Mouse (Mus musculus): Measurements from ENCODE around the gene Hnrnpl. TPM values are rescaled to one million over a fixed set of nuclear protein-coding genes. Genes with fewer than 3 reads are reported as not detected.

Hnrnpl gene
- polyA plus RNA-seq (2021; fragmentation: Nextera tagmentation), result 95.1 and 110 TPM in 2 replicates
- long read RNA-seq, experiment 1, partial matches to known transcripts, result 8 of 10 reads
- long read RNA-seq, experiment 1, other reads (novel, unspliced or antisense), result 2 of 10 reads
- long read RNA-seq, experiment 2, partial matches to known transcripts, result 13 of 18 reads
- long read RNA-seq, experiment 2, other reads (novel, unspliced or antisense), result 1 of 18 reads

GRCm38 (mm10) chr7:28808221-28808941, at the start of gene Hnrnpl:
Gene Hnrnpl (plus strand): TSS chr7:28808541.

GRCm38 (mm10) chr7:28766173-28766879, 42.0 kb upstream of the Hnrnpl start, which contains the start of gene Sirt2:
Gene Sirt2 (plus strand): TSS chr7:28766735.

GRCm38 (mm10) chr7:28767462-28767965, 40.8 kb upstream of the Hnrnpl start, which contains the start of gene Nfkbib:
Gene Nfkbib (minus strand): TSS chr7:28767512.

DNA sequence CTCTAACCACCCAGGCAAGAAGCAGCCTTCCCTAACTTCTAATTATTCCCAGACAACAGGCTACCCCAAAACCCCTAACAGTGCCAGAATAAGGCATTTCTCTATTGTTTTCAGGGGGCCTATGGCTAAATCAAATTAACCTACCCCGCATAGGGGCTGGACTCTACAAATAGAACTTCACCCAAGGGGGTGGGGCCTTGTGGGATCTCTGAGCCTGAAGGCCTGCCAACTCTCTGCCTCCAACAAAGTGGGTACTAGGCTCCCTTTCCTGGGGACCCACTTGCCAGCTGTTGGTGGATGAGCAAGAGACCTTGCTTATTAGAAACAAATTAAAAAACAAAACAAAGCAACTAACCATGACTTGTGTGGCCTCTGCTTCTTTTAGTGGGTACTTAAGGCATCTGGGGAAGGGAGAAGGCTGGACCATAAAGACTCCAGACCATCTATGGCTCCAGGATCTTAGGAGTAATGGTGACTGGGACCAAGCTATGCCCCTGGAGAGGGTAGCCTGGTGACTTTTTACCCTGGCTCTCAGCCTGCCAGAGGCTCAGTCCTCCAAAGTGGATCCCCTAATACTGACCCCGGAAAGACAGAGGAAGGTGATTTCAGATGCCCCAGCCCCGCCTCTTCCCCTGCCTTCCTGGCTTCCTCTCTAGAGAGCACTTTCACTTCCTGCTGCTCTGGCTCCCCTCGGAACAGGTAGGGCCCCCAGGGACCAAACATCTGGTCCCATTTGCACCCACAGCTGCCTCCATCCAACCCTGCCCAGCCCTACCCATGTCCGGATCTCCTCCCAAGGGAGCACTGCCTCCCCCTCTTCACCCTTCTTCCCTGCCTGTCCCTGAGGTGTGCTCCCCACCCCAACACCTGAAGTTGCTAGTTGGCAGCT, 19.8 kb upstream of the Hnrnpl start, which contains the start of gene Rinl:
Gene Rinl (plus strand): TSS at position 663 of the 889 bp plus-strand sequence.

DNA sequence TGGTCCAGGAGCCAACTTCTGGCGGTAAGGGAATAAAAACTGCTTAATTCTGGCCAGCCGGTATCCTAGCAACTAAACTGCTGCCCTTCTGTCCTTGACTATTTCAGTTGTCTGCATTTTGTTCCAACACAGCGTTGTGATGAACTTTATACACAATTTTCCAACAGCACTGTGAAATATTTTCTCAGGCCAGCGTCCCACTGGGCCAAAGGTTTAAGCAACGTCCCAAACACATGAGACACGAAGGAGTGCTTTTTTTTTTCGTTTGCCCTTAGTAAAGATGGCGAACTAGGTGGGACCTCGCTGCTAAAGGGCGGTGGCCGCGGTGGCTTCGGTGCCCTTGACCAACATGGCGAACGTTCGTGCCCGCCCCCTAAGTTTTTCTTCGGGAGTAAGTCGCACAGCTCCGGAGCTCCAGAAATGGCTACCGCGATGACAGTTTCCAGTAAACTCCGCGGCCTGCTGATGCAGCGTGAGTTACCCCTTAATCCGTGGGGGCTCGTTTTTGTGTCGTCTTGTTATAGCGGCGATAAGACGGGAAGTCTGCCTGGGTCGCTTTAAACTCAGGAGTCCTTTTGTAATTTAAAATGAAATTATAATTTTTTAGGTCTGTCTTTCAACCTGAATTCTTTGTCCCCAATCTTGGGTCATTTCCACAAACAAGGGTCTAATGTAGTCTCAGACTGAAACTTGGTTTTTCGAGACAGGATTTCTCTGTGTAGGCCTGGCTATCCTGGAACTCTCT, 16.8 kb downstream of the Hnrnpl start, which contains the start of gene Ech1:
Gene Ech1 (plus strand): TSS at position 277 of the 745 bp plus-strand sequence.

GRCm38 (mm10) chr7:28833723-28834347, 25.5 kb downstream of the Hnrnpl start, which contains the start of gene Lgals4:
Gene Lgals4 (plus strand): TSS chr7:28833854.

GRCm38 (mm10) chr7:28863540-28863939, 55.2 kb downstream of the Hnrnpl start, which contains the start of gene Lgals7:
Gene Lgals7 (plus strand): TSS chr7:28863853.

Other genes starting within 250 kb of the Hnrnpl start
- gene Samd4b, start 210.4 kb upstream of the Hnrnpl start, polyA plus RNA-seq (2021; fragmentation: Nextera tagmentation), result 7.5 and 9.2 TPM in 2 replicates
- 5.4 and 6.1 TPM in 2 replicates for gene Pak4, start 210.4 kb upstream of the Hnrnpl start, polyA plus RNA-seq (2021; fragmentation: Nextera tagmentation)
- 0.59 and 0.70 TPM in 2 replicates for gene Acp7, start 177.2 kb upstream of the Hnrnpl start, polyA plus RNA-seq (2021; fragmentation: Nextera tagmentation)
- 14.4 and 14.5 TPM in 2 replicates for gene Fbxo27, start 115.7 kb upstream of the Hnrnpl start, polyA plus RNA-seq (2021; fragmentation: Nextera tagmentation)
- gene Fbxo17, start 91.7 kb upstream of the Hnrnpl start, polyA plus RNA-seq (2021; fragmentation: Nextera tagmentation), result 2.5 and 4.3 TPM in 2 replicates
- gene Mrps12, start 66.7 kb upstream of the Hnrnpl start, polyA plus RNA-seq (2021; fragmentation: Nextera tagmentation), result 233 and 280 TPM in 2 replicates
- gene Sars2, start 66.5 kb upstream of the Hnrnpl start, polyA plus RNA-seq (2021; fragmentation: Nextera tagmentation), result 11.2 and 15.1 TPM in 2 replicates
- 1.3 and 1.8 TPM in 2 replicates for gene Ccer2, start 52.4 kb upstream of the Hnrnpl start, polyA plus RNA-seq (2021; fragmentation: Nextera tagmentation)
- gene Sirt2, start 41.8 kb upstream of the Hnrnpl start, polyA plus RNA-seq (2021; fragmentation: Nextera tagmentation), result 147 and 180 TPM in 2 replicates
- gene Nfkbib, start 41.0 kb upstream of the Hnrnpl start, polyA plus RNA-seq (2021; fragmentation: Nextera tagmentation), result 68.6 and 74.6 TPM in 2 replicates
- gene Rinl, start 19.6 kb upstream of the Hnrnpl start, polyA plus RNA-seq (2021; fragmentation: Nextera tagmentation), result 3.7 and 3.9 TPM in 2 replicates
- 125 and 135 TPM in 2 replicates for gene Ech1, start 16.7 kb downstream of the Hnrnpl start, polyA plus RNA-seq (2021; fragmentation: Nextera tagmentation)
- 0.47 and 0.90 TPM in 2 replicates for gene Lgals4, start 25.3 kb downstream of the Hnrnpl start, polyA plus RNA-seq (2021; fragmentation: Nextera tagmentation)
- 0.42 TPM in 1 of 2 replicates, not detected in the other for gene Lgals7, start 55.3 kb downstream of the Hnrnpl start, polyA plus RNA-seq (2021; fragmentation: Nextera tagmentation)
- gene Capn12, start 72.9 kb downstream of the Hnrnpl start, polyA plus RNA-seq (2021; fragmentation: Nextera tagmentation), result 0.60 and 0.75 TPM in 2 replicates
- gene Actn4, start 153.8 kb downstream of the Hnrnpl start, polyA plus RNA-seq (2021; fragmentation: Nextera tagmentation), result 107 and 111 TPM in 2 replicates
- gene Eif3k, start 173.3 kb downstream of the Hnrnpl start, polyA plus RNA-seq (2021; fragmentation: Nextera tagmentation), result 507 and 624 TPM in 2 replicates
- gene Map4k1, start 173.5 kb downstream of the Hnrnpl start, polyA plus RNA-seq (2021; fragmentation: Nextera tagmentation), result 0.71 and 0.85 TPM in 2 replicates